Mouse (Mus musculus) C2C12 (cell line): ENCODE results near the gene Nsun2.

ENCODE experiments used
- CTCF ChIP-seq: IDR thresholded peaks from one replicate; pipeline ENCODE4 v1.5.1; 2011; ENCODE audit not compliant: control insufficient read depth, insufficient read depth, insufficient read length
- MYOD1 ChIP-seq: IDR thresholded peaks from one replicate; pipeline ENCODE4 v1.6.1; 2011; ENCODE audit warnings: low read depth; ENCODE audit not compliant: control insufficient read depth, insufficient read length
- MYOG ChIP-seq: IDR thresholded peaks from one replicate; pipeline ENCODE4 v1.6.1; 2011; ENCODE audit not compliant: control insufficient read depth, insufficient read length; ENCODE audit errors: extremely low read depth
- USF1 ChIP-seq: IDR thresholded peaks from one replicate; pipeline ENCODE4 v1.6.1; 2011; ENCODE audit warnings: low read depth, mild to moderate bottlenecking, control low read depth, moderate library complexity

DNA sequence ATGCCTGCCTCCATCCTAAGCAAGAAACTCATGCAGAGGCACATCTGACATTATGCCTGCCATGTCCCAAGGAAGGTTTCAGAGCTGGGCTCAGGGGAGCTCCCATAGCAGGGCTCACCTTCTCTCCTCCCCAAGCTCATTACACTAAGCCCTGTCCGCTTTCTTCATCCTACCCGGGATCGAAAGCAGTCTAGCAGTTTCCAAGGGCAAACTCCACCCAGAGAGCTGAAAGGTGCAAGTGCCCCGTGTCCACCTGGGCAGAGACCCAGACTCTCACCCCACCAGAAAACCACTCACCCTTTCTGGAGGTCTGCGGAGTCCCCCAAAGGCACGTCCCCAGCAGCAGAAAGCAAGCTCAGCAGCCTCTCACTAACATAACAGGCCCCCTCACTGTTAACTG lies 2.6 kb upstream of the Nsun2 start:
- TF ChIP-seq CTCF (no peak), MYOD1 (no peak), MYOG (no peak), USF1 (no peak)
